Mouse (Mus musculus) kidney, postnatal 10 days (tissue): Measurements from ENCODE around the gene Olfr1251.
"Not testable (repeated sequence)": the region's sequence is repeated elsewhere in the genome, so short reads cannot be mapped to it uniquely, and the experiment has no call there.

Experiments
- DNase-seq: peaks from one replicate; pipeline ENCODE4 v3.0.0; 2021; ENCODE audit warnings: mixed read lengths

Gene Olfr1251

DNA sequence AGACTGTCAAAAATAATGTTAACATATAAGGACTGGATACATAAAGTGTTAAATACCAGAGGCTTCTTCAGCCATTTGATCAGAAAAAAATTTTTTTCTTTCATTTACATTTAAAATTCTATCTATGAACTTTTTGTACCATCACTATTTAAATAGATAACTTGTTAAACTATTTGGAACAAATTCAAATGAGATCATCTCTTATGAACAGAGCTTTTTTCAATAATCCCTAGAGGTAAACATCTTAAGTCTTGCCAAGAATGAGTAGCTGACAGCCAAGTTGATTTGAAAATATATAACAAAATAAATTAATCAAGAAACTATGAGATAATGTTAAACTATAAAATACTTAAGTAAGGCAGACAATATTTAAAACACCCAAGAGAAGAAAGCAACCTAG lies at the start of gene Olfr1251:
Gene Olfr1251, minus strand, starts transcription at position 101 of the 400 bp plus-strand sequence.
- no peak for DNase-seq

- no peak for DNase-seq
Observed at GRCm38 (mm10) chr2:89691980-89692379, 20.2 kb upstream of the Olfr1251 start.

DNA sequence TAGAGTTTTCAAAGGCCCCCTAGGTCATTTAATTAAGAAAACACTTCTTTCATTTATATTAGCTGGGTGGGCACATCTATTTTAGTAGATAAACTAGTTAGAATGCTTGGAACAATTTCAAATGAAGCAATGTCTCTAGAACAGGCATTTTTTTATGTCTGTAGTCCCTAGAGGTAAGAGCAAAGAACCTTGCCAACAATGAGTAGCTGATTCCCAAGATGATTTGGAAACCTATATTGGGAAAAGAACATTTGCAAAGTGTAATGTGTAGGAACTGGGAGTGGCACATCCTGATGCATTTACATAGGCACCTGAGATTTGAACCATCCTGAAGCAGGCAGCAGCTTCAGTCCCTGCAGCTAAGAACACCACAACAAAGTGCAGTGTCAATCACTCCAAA lies 10.4 kb downstream of the Olfr1251 start, which contains the start of gene Olfr1250:
Gene Olfr1250, minus strand, starts transcription at position 101 of the 400 bp plus-strand sequence.
- DNase-seq, result no peak

DNA sequence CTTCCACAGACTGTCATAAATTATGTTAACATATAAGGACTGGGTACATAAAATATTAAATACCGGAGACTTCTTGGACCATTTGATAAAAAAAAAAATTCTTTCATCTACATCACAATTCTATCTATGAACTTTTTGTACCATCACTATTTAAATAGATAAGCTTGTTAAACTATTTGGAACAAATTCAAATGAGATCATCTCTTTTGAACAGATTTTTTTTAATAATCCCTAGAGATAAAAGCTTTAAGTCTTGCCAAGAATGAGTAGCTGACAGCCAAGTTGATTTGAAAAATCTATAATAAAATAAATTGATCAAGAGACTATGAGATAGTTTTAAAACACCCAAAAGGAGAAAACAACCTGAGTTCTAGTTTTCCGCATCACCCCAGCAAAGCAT lies 36.9 kb downstream of the Olfr1251 start, which contains the start of gene Olfr1249:
Gene Olfr1249, minus strand, starts transcription at position 101 of the 400 bp plus-strand sequence.
- DNase-seq, result no peak

GRCm38 (mm10) chr2:89618145-89618544 lies 53.6 kb downstream of the Olfr1251 start, which contains the start of gene Olfr1248:
Gene Olfr1248 (minus strand): TSS chr2:89618245.
- DNase-seq, result not testable (repeated sequence)
